Mouse (Mus musculus): ENCODE results near the gene Poln.

- TF ChIP-seq GATA1 (IDR thresholded peaks at IDR 0.05; ENCODE audit: borderline replicate concordance, low read length), result no peak
- no peak for TF ChIP-seq CTCF (IDR thresholded peaks at IDR 0.05; ENCODE audit: low read depth, low read length)
Measured at GRCm38 (mm10) chr5:34197243-34197642, 28.0 kb upstream of the Poln start.
